ENCODE assay signal across 8 mouse cellular contexts in the genomic region with DNA sequence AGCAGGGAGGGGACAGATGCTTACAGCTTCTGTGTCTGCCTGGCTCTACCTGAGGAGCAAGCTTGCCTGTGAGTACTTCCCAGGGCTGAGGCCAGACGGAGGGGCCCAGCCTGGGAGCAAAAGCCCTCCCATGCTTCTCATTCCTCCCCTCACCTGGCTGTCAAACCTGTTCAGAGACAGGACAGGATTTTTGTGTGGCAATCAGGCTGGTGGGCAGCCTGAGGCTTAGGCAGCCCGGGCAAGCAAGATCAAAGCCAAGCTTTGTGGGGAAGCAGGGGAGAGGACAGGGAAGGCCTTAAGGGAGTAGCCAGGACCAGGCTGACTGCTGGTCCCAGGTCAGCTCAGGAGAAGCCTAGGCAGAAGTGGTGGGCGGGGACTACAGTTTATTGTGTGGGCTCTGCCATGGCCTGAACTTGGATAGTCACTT. TPM values are rescaled to one million over a fixed set of nuclear protein-coding genes. Genes with fewer than 3 reads are reported as not detected.
DNase-seq lines count a peak whose midpoint lies in the region; ATAC-seq and TF ChIP-seq lines count a peak whose summit lies in the region.

No protein-coding gene starts in this region.

- H3K9ac ChIP-seq in forebrain, embryonic 12.5 days, result no peak overlapping the region
- H3K9ac ChIP-seq in forebrain, embryonic 11.5 days (ENCODE audit: low read length), result no peak overlapping the region
- H3K9ac ChIP-seq in neural tube, embryonic 11.5 days (ENCODE audit: low read length), result peak overlapping the region; percentile 28; the same call in 1 of the 2 replicates
- no peak overlapping the region; the same call in 1 of the 2 replicates for H3K9ac ChIP-seq in limb, embryonic 14.5 days (ENCODE audit: low read depth, low read length, severe bottlenecking)
- H3K9ac ChIP-seq in stomach, postnatal 0 days (ENCODE audit: low read length), result peak overlapping the region; percentile 41
- no peak overlapping the region for H3K9ac ChIP-seq in liver, postnatal 0 days (replicated peaks)

- H3K4me2 ChIP-seq in forebrain, embryonic 12.5 days, result no peak overlapping the region
- H3K4me2 ChIP-seq in forebrain, embryonic 11.5 days (ENCODE audit: low read depth, low read length, severe bottlenecking), result no peak overlapping the region
- H3K4me2 ChIP-seq in neural tube, embryonic 11.5 days (ENCODE audit: low read depth), result no peak overlapping the region; the same call in 1 of the 2 replicates
- H3K4me2 ChIP-seq in limb, embryonic 14.5 days (replicated peaks; ENCODE audit: low read depth, low read length, severe bottlenecking), result peak overlapping the region; percentile 30
- H3K4me2 ChIP-seq in stomach, postnatal 0 days (replicated peaks; ENCODE audit: low read depth), result no peak overlapping the region
- H3K4me2 ChIP-seq in liver, postnatal 0 days (ENCODE audit: low read depth, low read length), result no peak overlapping the region

- peaks cover 9% of the 10 kb centered on the region; the same call in 1 of the 2 replicates for H3K27me3 ChIP-seq in forebrain, embryonic 12.5 days
- no peaks in the 10 kb centered on the region for H3K27me3 ChIP-seq in forebrain, embryonic 11.5 days (ENCODE audit: control insufficient read depth, insufficient read depth, low read length)
- no peaks in the 10 kb centered on the region for H3K27me3 ChIP-seq in neural tube, embryonic 11.5 days (ENCODE audit: control insufficient read depth, insufficient read depth, low read length)
- no peaks in the 10 kb centered on the region for H3K27me3 ChIP-seq in limb, embryonic 14.5 days (ENCODE audit: control insufficient read depth, insufficient read depth, low read length)
- H3K27me3 ChIP-seq in stomach, postnatal 0 days (ENCODE audit: control insufficient read depth, insufficient read depth, low read length), result no peaks in the 10 kb centered on the region
- H3K27me3 ChIP-seq in liver, postnatal 0 days (ENCODE audit: insufficient read depth, low read length), result no peaks in the 10 kb centered on the region

- no peaks in the 10 kb centered on the region for H3K9me3 ChIP-seq in forebrain, embryonic 12.5 days
- H3K9me3 ChIP-seq in forebrain, embryonic 11.5 days (ENCODE audit: control insufficient read depth, low read length), result no peaks in the 10 kb centered on the region
- H3K9me3 ChIP-seq in neural tube, embryonic 11.5 days (ENCODE audit: control insufficient read depth, low read length), result no peaks in the 10 kb centered on the region
- no peaks in the 10 kb centered on the region for H3K9me3 ChIP-seq in limb, embryonic 14.5 days (ENCODE audit: control insufficient read depth, low read length)
- H3K9me3 ChIP-seq in stomach, postnatal 0 days (ENCODE audit: control insufficient read depth, low read length), result no peaks in the 10 kb centered on the region
- H3K9me3 ChIP-seq in liver, postnatal 0 days (ENCODE audit: low read length), result no peaks in the 10 kb centered on the region

- ATAC-seq in forebrain, embryonic 12.5 days (ENCODE audit: low FRiP score), result peak; percentile 30; the same call in 1 of the 2 replicates
- no peak for ATAC-seq in forebrain, embryonic 11.5 days (replicated peaks; ENCODE audit: low FRiP score)
- ATAC-seq in neural tube, embryonic 11.5 days (ENCODE audit: insufficient read depth, low FRiP score, low TSS enrichment), result no peak
- ATAC-seq in limb, embryonic 14.5 days (ENCODE audit: low FRiP score, low read depth), result peak; percentile 32; the same call in 1 of the 2 replicates
- peak; percentile 34; the same call in 1 of the 2 replicates for ATAC-seq in stomach, postnatal 0 days (ENCODE audit: low FRiP score, low TSS enrichment)
- ATAC-seq in liver, postnatal 0 days, result no peak

- H3K4me1 ChIP-seq in forebrain, embryonic 12.5 days, result peaks cover 20% of the 10 kb centered on the region
- peaks cover 11% of the 10 kb centered on the region for H3K4me1 ChIP-seq in forebrain, embryonic 11.5 days (replicated peaks; ENCODE audit: control insufficient read depth, insufficient read depth, low read length)
- 0 out of 2 replicates have a peak, but pooled peaks cover 3% of the 10 kb centered on the region for H3K4me1 ChIP-seq in neural tube, embryonic 11.5 days (ENCODE audit: control insufficient read depth, insufficient read depth, low read length)
- peaks cover 23% of the 10 kb centered on the region for H3K4me1 ChIP-seq in limb, embryonic 14.5 days (ENCODE audit: control insufficient read depth, insufficient read depth, low read length)
- H3K4me1 ChIP-seq in stomach, postnatal 0 days (replicated peaks; ENCODE audit: control insufficient read depth, insufficient read depth), result peaks cover 5% of the 10 kb centered on the region; the same call in 1 of the 2 replicates
- no peaks in the 10 kb centered on the region for H3K4me1 ChIP-seq in liver, postnatal 0 days (ENCODE audit: insufficient read depth)

- no peak overlapping the region for H3K4me3 ChIP-seq in forebrain, embryonic 12.5 days (replicated peaks)
- no peak overlapping the region for H3K4me3 ChIP-seq in forebrain, embryonic 11.5 days (ENCODE audit: low read depth, low read length)
- no peak overlapping the region for H3K4me3 ChIP-seq in neural tube, embryonic 11.5 days (ENCODE audit: low read depth, low read length)
- no peak overlapping the region for H3K4me3 ChIP-seq in limb, embryonic 14.5 days (replicated peaks; ENCODE audit: low read length)
- H3K4me3 ChIP-seq in stomach, postnatal 0 days (ENCODE audit: low read depth, low read length), result no peak overlapping the region
- no peak overlapping the region for H3K4me3 ChIP-seq in liver, postnatal 0 days (ENCODE audit: low read depth, low read length)

- 58% methylated on average over 3 of the region's 3 CpGs for WGBS in forebrain, embryonic 12.5 days
- WGBS in forebrain, embryonic 11.5 days, result 53% methylated on average over 3 of the region's 3 CpGs
- 53% methylated on average over 3 of the region's 3 CpGs for WGBS in neural tube, embryonic 11.5 days
- 41% methylated on average over 3 of the region's 3 CpGs for WGBS in limb, embryonic 14.5 days
- 46% methylated on average over 3 of the region's 3 CpGs for WGBS in stomach, postnatal 0 days
- 48% methylated on average over 3 of the region's 3 CpGs for WGBS in liver, postnatal 0 days (ENCODE audit: insufficient replicate concordance)

- 0 out of 2 replicates have a peak overlapping the region, but pooled peaks have one; percentile 5 for H3K27ac ChIP-seq in forebrain, embryonic 12.5 days
- H3K27ac ChIP-seq in forebrain, embryonic 11.5 days (ENCODE audit: low read depth, low read length), result no peak overlapping the region
- H3K27ac ChIP-seq in neural tube, embryonic 11.5 days (ENCODE audit: low read depth, low read length), result peak overlapping the region; percentile 56; the same call in 1 of the 2 replicates
- peak overlapping the region; percentile 75 for H3K27ac ChIP-seq in limb, embryonic 14.5 days (replicated peaks; ENCODE audit: low read depth, low read length)
- H3K27ac ChIP-seq in stomach, postnatal 0 days (replicated peaks), result peak overlapping the region; percentile 89
- H3K27ac ChIP-seq in liver, postnatal 0 days (ENCODE audit: low read depth), result no peak overlapping the region

- no peak for TF ChIP-seq EP300 in stomach, postnatal 0 days (optimal IDR thresholded peaks at IDR 0.05)
- no peak for TF ChIP-seq EP300 in liver, postnatal 0 days (IDR thresholded peaks at IDR 0.05; ENCODE audit: low read depth)

- H3K36me3 ChIP-seq in forebrain, embryonic 12.5 days (replicated peaks), result no peaks in the 10 kb centered on the region; the same call in 1 of the 2 replicates
- H3K36me3 ChIP-seq in forebrain, embryonic 11.5 days (ENCODE audit: control insufficient read depth, insufficient read depth, low read length), result no peaks in the 10 kb centered on the region
- H3K36me3 ChIP-seq in neural tube, embryonic 11.5 days (ENCODE audit: control insufficient read depth, insufficient read depth, low read length), result no peaks in the 10 kb centered on the region
- H3K36me3 ChIP-seq in limb, embryonic 14.5 days (ENCODE audit: control insufficient read depth, insufficient read depth, low read length), result no peaks in the 10 kb centered on the region
- no peaks in the 10 kb centered on the region for H3K36me3 ChIP-seq in stomach, postnatal 0 days (ENCODE audit: control insufficient read depth, insufficient read depth, low read length)
- H3K36me3 ChIP-seq in liver, postnatal 0 days (replicated peaks; ENCODE audit: insufficient read depth, low read length), result no peaks in the 10 kb centered on the region

- TF ChIP-seq POLR2A in limb, embryonic 14.5 days (IDR thresholded peaks at IDR 0.05; ENCODE audit: borderline replicate concordance, extremely low read depth, insufficient read depth, insufficient read length), result no peak

- DNase-seq in forebrain, embryonic 11.5 days (ENCODE audit: low spot score), result no peak
- no peak for DNase-seq in neural tube, embryonic 11.5 days (ENCODE audit: low spot score)
- DNase-seq in neural tube, embryonic 10.5 days (ENCODE audit: extremely low spot score, low spot score), result no peak
- DNase-seq in limb, embryonic 14.5 days (ENCODE audit: low spot score), result peak; percentile 25
- no peak for DNase-seq in stomach, postnatal 0 days (ENCODE audit: low spot score)
- DNase-seq in thymus, postnatal 4 days, result no peak
- no peak for DNase-seq in liver, postnatal 0 days

- TF ChIP-seq CTCF in stomach, postnatal 0 days (IDR thresholded peaks at IDR 0.05; ENCODE audit: low read depth), result no peak
- no peak for TF ChIP-seq CTCF in liver, postnatal 0 days (IDR thresholded peaks at IDR 0.05; ENCODE audit: low read depth)

RNA-seq across cellular contexts. Expression of a gene that starts 32.7 kb away (rescaled TPM):
- 0.85 and 1.5 TPM in 2 replicates for polyA plus RNA-seq in forebrain, embryonic 12.5 days (2016; fragmentation: Nextera tagmentation; extraction: Ambion mirVana)
- 1.2 and 1.4 TPM in 2 replicates for polyA plus RNA-seq in forebrain, embryonic 11.5 days (2014; fragmentation: Nextera tagmentation; extraction: Ambion mirVana)
- 0.90 and 1.5 TPM in 2 replicates for polyA plus RNA-seq in neural tube, embryonic 11.5 days (2014; fragmentation: Nextera tagmentation; extraction: Ambion mirVana)
- polyA plus RNA-seq in limb, embryonic 14.5 days (2012; rRNA removed), result 3.1 and 3.6 TPM in 2 replicates
- 1.4 and 1.5 TPM in 2 replicates for polyA plus RNA-seq in limb, embryonic 14.5 days (2014; fragmentation: Nextera tagmentation; extraction: Ambion mirVana)
- 1.3 and 1.5 TPM in 2 replicates for polyA plus RNA-seq in stomach, postnatal 0 days (2015; fragmentation: Nextera tagmentation; extraction: Ambion mirVana)
- polyA plus RNA-seq in liver, postnatal 0 days (2015; fragmentation: Nextera tagmentation; extraction: Ambion mirVana), result 0.07 and 0.09 TPM in 2 replicates

RNA-seq across cellular contexts. Expression of a gene that starts 58.5 kb away (rescaled TPM):
- polyA plus RNA-seq in forebrain, embryonic 12.5 days (2016; fragmentation: Nextera tagmentation; extraction: Ambion mirVana), result 53.1 and 65.8 TPM in 2 replicates
- polyA plus RNA-seq in forebrain, embryonic 11.5 days (2014; fragmentation: Nextera tagmentation; extraction: Ambion mirVana), result 49.4 and 50.4 TPM in 2 replicates
- polyA plus RNA-seq in neural tube, embryonic 11.5 days (2014; fragmentation: Nextera tagmentation; extraction: Ambion mirVana), result 51.0 and 55.7 TPM in 2 replicates
- polyA plus RNA-seq in limb, embryonic 14.5 days (2012; rRNA removed), result 11.2 and 12.0 TPM in 2 replicates
- polyA plus RNA-seq in limb, embryonic 14.5 days (2014; fragmentation: Nextera tagmentation; extraction: Ambion mirVana), result 29.5 and 39.1 TPM in 2 replicates
- polyA plus RNA-seq in stomach, postnatal 0 days (2015; fragmentation: Nextera tagmentation; extraction: Ambion mirVana), result 15.5 and 17.5 TPM in 2 replicates
- polyA plus RNA-seq in liver, postnatal 0 days (2015; fragmentation: Nextera tagmentation; extraction: Ambion mirVana), result 2.2 and 4.2 TPM in 2 replicates

Comparison
In these comparisons a context has a peak if more than half of its experiments do, and no peak if none do; other contexts are left out.
1. ATAC-seq: peak in forebrain, embryonic 12.5 days (single experiment), limb, embryonic 14.5 days (single experiment) and stomach, postnatal 0 days (single experiment); none in forebrain, embryonic 11.5 days (single experiment), neural tube, embryonic 11.5 days (single experiment) and liver, postnatal 0 days (single experiment).
2. H3K27ac ChIP-seq: peak in forebrain, embryonic 12.5 days (single experiment), neural tube, embryonic 11.5 days (single experiment), limb, embryonic 14.5 days (single experiment) and stomach, postnatal 0 days (single experiment); none in forebrain, embryonic 11.5 days (single experiment) and liver, postnatal 0 days (single experiment).
3. H3K9ac ChIP-seq: peak in neural tube, embryonic 11.5 days (single experiment) and stomach, postnatal 0 days (single experiment); none in forebrain, embryonic 12.5 days (single experiment), forebrain, embryonic 11.5 days (single experiment), limb, embryonic 14.5 days (single experiment) and liver, postnatal 0 days (single experiment).